Mouse (Mus musculus): ENCODE measurements at regions not wholly inside any gene's neighbourhood (a gene's known extent, or its start where the extent isn't known, plus 50 kb on each side); places are given as distances from the start of the nearest gene placed in this dataset.

GRCm38 (mm10) chr13:72346207-72346943 lies 282.2 kb upstream of the Irx2 start:
- no peak for TF ChIP-seq CTCF (IDR thresholded peaks at IDR 0.05; ENCODE audit: borderline replicate concordance, extremely low read depth, insufficient read depth, insufficient read length)
- TF ChIP-seq POLR2A (IDR thresholded peaks at IDR 0.05; ENCODE audit: borderline replicate concordance, extremely low read depth, insufficient read depth, insufficient read length, poor library complexity, severe bottlenecking), result no peak

All from brain, embryonic 14.5 days (tissue).